Mouse (Mus musculus): ENCODE measurements around the gene Bckdk. TPM values are rescaled to one million over a fixed set of nuclear protein-coding genes. Genes with fewer than 3 reads are reported as not detected.
A peak's percentile ranks its signal among the peaks of the same experiment; 100 is the strongest.
"Not testable (repeated sequence)": the region's sequence is repeated elsewhere in the genome, so short reads cannot be mapped to it uniquely, and the experiment has no call there.

Gene Bckdk
- total RNA-seq, 2 experiments from 2014 or later = 43.0 to 43.2 TPM

- DNase-seq (ENCODE audit: extremely low spot score in 1 of 2, low spot score in 2 of 2) = no peak
- intact Hi-C loops (cut with DNase I) = no loop called here
These were observed 21.4 kb downstream of the Bckdk start for GRCm38 (mm10) chr7:127925252-127925651.

DNA sequence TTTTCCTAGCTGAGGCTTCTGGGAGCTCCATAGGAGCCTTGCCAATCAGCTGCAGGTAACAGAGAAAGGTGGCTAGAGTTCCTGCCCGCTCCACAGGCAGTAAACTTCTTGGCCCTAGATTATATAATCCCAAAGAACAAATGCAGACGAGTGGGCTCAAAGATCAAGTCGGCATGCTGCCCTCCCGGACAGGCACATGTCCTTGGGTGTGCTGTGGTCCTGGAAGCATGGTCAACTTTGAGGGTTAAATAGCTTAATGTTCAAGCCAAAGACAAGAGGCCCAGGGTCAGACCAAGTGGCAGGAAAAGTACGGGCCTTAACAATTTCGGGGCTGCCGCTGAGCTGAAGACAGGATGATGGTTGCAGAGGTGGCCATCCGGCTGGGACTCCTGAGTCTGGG, 22.2 kb downstream of the Bckdk start:
- no peak for DNase-seq (ENCODE audit: extremely low spot score in 1 of 2, low spot score in 2 of 2)
- intact Hi-C loops (cut with DNase I) = no loop called here

- DNase-seq (ENCODE audit: extremely low spot score in 1 of 2, low spot score in 2 of 2) = no peak
- intact Hi-C loops (cut with DNase I) = no loop called here
These were observed 23.0 kb downstream of the Bckdk start for GRCm38 (mm10) chr7:127926846-127927245.

DNA sequence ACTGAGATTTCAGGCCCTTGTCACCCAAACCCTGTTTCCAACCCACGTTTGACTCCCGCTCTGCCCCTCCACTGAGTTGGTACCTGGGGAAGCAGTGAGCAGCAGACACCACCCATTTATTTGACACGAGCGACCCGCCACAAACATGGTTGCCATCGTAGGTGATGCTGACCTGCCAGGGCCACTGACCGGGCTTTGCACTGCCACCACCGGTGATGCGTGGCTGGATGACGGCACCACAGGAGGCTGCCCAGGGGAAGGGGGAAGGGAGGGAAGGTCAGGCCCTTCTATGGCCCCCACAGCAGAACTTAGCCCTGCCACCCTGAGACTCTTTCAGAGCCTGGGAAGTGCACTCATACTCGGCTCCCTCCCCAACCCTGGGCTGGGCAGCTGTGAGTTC, 23.8 kb downstream of the Bckdk start:
- no peak for DNase-seq (ENCODE audit: extremely low spot score in 1 of 2, low spot score in 2 of 2)
- intact Hi-C loops (cut with DNase I) = no loop called here

GRCm38 (mm10) chr7:127928596-127928995, 24.7 kb downstream of the Bckdk start:
- no peak for DNase-seq (ENCODE audit: extremely low spot score in 1 of 2, low spot score in 2 of 2)
- intact Hi-C loops (cut with DNase I) = no loop called here

DNA sequence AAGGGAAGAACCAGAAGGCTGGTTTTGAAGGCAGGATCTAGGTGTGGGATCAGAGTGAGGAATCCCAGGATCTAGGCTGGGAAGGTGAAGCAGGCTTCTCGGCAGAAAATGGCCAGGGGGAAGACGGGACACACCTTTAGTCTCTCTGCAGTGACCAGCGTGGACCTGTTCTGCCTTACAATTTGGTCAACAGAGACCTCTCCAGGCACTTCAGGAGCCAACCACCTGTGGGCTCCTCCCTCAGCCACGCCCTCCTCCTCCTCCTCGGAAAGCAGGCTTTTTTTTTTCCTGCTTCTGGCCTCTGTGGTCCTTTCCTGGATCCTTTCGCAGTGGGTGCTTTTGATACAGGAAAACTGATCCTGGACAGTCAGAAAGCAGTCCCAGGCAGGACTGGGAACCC, 26.0 kb downstream of the Bckdk start, which contains the start of gene Prss8:
Prss8 (minus strand) TSS at position 182 of the 400 bp plus-strand sequence.
- no peak for DNase-seq (ENCODE audit: extremely low spot score in 1 of 2, low spot score in 2 of 2)
- intact Hi-C loops (cut with DNase I) = no loop called here

- DNase-seq (ENCODE audit: extremely low spot score in 1 of 2, low spot score in 2 of 2) = no peak
- intact Hi-C loops (cut with DNase I) = no loop called here
These were observed 26.8 kb downstream of the Bckdk start for GRCm38 (mm10) chr7:127930636-127931035.

DNA sequence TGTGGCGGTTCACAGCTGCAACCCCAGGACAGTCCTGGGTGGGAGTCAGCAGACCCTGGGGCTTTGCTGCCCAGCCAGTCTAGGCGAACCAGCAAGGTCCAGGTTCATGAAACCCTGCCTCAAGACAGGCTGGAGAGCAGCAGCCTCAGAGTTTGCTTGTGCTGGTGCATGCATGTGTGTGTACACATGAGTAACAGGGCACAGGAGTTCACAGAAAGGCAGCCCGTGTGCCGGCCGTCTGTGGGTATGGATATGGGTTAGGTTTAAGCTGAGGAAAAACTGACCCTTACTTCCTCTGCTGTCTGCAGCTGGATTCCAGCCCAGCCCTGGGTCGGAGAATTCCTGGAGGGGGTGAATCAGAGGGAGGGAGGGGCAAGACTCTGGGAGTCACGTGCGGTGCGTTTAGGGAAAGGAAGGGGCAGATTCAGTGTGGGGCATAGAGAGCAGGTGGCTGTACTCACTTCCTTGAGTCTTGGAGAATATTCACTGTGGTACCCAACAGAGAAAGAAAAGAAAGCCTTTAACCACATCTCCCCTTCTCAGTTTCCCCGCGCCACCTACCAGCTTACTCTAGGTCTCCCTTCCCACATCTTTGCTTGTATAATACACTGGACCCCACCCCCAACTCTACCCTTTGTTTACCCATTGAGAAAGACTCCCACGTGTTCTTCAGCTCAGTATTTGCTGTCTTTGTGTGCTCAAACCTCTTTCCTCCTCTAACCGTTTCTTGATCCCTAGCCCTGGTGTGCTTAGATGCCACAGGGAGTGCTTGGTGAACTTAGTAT, 27.7 kb downstream of the Bckdk start:
- intact Hi-C loops (cut with DNase I) = no loop called here
- peak in 1 of 2 experiments; percentile 62 for DNase-seq (ENCODE audit: extremely low spot score in 1 of 2, low spot score in 2 of 2)

DNA sequence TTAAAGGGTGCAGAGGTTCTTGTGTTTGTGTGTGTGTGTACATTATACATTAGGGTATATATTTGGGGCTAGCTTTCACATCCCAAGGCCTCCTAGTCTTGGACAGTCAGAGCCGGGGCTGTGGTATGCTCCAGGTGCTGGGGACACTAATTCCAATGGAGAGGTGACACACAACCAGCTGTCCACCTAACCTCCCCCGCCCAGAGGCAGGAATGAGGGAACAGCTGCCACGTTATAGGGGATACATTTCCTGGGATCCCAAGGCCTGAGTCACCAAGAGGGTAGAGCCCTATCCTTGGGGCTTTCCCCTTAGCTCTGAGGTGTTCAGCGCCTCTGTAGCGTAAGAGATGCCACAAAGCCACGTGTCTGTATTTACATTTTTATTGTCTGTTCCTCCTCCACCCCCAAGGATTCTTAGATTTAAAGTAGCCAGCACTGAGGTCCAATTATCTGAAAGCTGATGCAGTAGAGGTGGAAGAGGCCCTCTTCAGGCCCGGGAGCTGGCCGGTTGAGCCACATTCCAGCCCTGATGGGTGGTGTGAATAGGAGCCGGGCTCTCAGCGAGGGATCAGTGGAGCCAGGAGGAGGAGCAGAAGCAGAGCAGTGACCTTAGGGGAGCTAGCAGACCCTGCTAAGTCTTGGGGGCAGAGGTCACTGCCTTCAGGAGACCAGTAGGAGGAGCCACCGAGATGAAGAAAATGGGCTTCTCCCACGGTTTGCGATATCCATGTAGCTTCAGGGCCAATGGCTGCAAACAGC, 28.6 kb downstream of the Bckdk start:
- no peak for DNase-seq (ENCODE audit: extremely low spot score in 1 of 2, low spot score in 2 of 2)
- intact Hi-C loops (cut with DNase I) = no loop called here

- DNase-seq (ENCODE audit: extremely low spot score in 1 of 2, low spot score in 2 of 2) = no peak
- intact Hi-C loops (cut with DNase I) = no loop called here
These were observed 30.2 kb downstream of the Bckdk start for GRCm38 (mm10) chr7:127934075-127934474.

GRCm38 (mm10) chr7:127935028-127935722, 31.3 kb downstream of the Bckdk start:
- intact Hi-C loops (cut with DNase I) = no loop called here
- peak; percentile 93 to 96 for DNase-seq (ENCODE audit: extremely low spot score in 1 of 2, low spot score in 2 of 2)

- no peak for DNase-seq (ENCODE audit: extremely low spot score in 1 of 2, low spot score in 2 of 2)
- intact Hi-C loops (cut with DNase I) = no loop called here
These were observed 31.9 kb downstream of the Bckdk start for GRCm38 (mm10) chr7:127935748-127936159.

- intact Hi-C loops (cut with DNase I) = no loop called here
- no peak for DNase-seq (ENCODE audit: extremely low spot score in 1 of 2, low spot score in 2 of 2)
These were observed 32.5 kb downstream of the Bckdk start for GRCm38 (mm10) chr7:127936216-127936884.

- intact Hi-C loops (cut with DNase I); DNase-seq (ENCODE audit: extremely low spot score in 1 of 2, low spot score in 2 of 2): not testable (repeated sequence)
These were observed 38.2 kb downstream of the Bckdk start for GRCm38 (mm10) chr7:127942097-127942496.

GRCm38 (mm10) chr7:127944614-127945013, 40.7 kb downstream of the Bckdk start:
- intact Hi-C loops (cut with DNase I) = no loop called here
- no peak for DNase-seq (ENCODE audit: extremely low spot score in 1 of 2, low spot score in 2 of 2)

GRCm38 (mm10) chr7:127946470-127947023, 42.7 kb downstream of the Bckdk start, which contains the start of gene Prss36:
Prss36 (minus strand) TSS chr7:127946725.
- intact Hi-C loops (cut with DNase I) = no loop called here
- no peak for DNase-seq (ENCODE audit: extremely low spot score in 1 of 2, low spot score in 2 of 2)

- DNase-seq (ENCODE audit: extremely low spot score in 1 of 2, low spot score in 2 of 2) = no peak
These were observed 49.1 kb downstream of the Bckdk start for GRCm38 (mm10) chr7:127952864-127953581.

DNA sequence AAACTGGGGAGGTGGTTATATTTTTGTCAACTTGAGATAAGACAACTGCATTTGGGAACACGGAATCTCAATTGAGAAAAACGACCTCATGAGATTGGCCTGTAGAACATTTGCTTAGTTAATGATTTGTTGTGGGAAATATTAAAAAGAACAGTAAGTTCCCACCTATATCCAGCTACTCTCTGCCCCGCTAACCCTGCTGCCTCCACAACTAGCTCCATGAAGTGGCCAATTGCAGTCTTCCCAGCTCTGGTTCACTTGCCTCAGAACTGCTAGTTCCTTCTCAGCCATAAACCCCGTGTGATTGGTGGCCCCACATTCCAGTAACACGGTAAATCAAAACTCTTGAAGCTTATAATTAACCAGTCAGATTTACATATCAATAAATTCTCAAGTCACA, 55.5 kb downstream of the Bckdk start:
- intact Hi-C loops (cut with DNase I) = no loop called here

More at GRCm38 (mm10) chr7:127952864-127953581, 49.1 kb downstream of the Bckdk start:
- intact Hi-C loops (cut with DNase I) = no loop called here

More for the DNA sequence above, 55.5 kb downstream of the Bckdk start:
- no peak for DNase-seq (ENCODE audit: extremely low spot score in 1 of 2, low spot score in 2 of 2)

Measured in left cerebral cortex, postnatal 10 days (tissue).